Mouse (Mus musculus): ENCODE results near the gene Rragc. TPM values are rescaled to one million over a fixed set of nuclear protein-coding genes. Genes with fewer than 3 reads are reported as not detected.

Gene Rragc
- 34.2 and 34.9 TPM in 2 replicates for polyA plus RNA-seq (2016; fragmentation: Nextera tagmentation; extraction: Ambion mirVana)

DNA sequence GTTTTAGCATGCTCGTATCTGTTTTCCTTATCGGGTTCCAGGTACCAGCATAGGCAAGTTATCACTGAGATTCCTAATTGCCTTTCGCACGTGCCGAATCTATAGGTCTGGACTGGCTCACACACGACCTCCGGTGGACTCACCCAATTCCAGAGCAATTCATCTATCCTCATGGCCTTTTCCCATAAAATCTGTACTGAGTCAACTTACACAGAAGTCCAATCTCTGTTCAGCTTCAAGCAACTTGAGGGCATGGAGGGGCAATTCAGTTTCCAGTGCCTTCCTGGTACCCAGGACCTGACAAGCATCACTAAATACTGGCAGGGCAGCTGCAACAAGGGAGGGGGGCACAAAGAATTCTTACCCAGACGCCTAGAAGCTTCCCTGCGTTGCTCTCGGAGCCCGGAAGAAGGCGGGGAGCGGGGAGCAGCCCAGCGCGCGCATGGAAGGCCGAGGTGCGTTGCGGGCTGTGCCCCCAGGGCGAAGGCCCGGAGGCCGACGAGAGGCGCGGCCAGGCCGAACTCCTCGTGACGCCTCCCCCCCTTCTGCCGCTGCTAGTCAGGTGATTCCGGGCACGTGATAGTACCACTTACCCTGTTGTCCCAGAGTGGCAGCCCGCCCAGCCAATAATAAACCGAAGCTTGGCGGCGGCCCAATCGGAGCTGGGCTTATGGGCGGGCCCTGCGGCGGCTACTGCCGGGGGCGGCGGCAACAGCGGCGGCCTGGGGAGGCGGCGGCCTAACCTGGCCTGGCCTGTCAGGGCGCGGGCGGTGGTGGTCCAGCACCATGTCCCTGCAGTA, at the start of gene Rragc:
Gene Rragc (plus strand): TSS at position 699 of the 800 bp plus-strand sequence.
- H3K4me1 ChIP-seq, result peaks cover 30% of the 10 kb centered on the region
- peak within 1 kb of the TSS; percentile 98 for H3K4me3 ChIP-seq
- H3K36me3 ChIP-seq (replicated peaks), result peaks cover 44% of the 10 kb centered on the region
- no peaks in the 10 kb centered on the region for H3K27me3 ChIP-seq (ENCODE audit: poor library complexity, severe bottlenecking)
- H3K27ac ChIP-seq, result peak within 1 kb of the TSS; percentile 95
- peak; percentile 99 for DNase-seq (ENCODE audit: extremely low spot score, low spot score)
- H3K9me3 ChIP-seq, result no peaks in the 10 kb centered on the region
- WGBS, result 3% methylated on average over 49 of the region's 49 CpGs

DNA sequence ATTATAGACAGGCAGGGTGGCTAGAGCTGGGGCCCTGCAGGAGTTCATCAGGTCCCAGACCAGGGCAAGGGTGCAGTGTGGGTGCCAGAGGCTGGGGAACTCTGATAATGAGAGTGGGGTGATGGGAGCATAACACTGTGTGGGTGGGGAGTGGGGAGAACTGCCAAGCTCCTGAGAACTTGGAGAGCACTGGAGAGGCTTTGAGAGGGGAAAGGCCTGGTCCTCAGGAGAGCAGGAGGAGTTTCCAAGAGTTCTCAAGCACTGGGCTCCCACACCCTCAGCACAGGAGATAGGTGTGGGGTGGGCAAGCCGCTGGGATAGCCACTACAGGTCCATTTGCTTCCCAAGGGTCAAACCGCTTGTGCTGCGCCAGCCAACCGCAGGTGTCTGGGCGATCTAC, 23.5 kb upstream of the Rragc start:
- 95% methylated on average over 5 of the region's 5 CpGs for WGBS
- Histone ChIP-seq H3K4me3 (no peak overlapping the region), H3K27me3 (ENCODE audit: poor library complexity, severe bottlenecking) (no peaks in the 10 kb centered on the region), H3K4me1 (peaks cover 5% of the 10 kb centered on the region; the same call in 1 of the 2 replicates), H3K36me3 (replicated peaks) (no peaks in the 10 kb centered on the region), H3K27ac (no peak overlapping the region), H3K9me3 (no peaks in the 10 kb centered on the region)
- no peak for DNase-seq (ENCODE audit: extremely low spot score, low spot score)

DNA sequence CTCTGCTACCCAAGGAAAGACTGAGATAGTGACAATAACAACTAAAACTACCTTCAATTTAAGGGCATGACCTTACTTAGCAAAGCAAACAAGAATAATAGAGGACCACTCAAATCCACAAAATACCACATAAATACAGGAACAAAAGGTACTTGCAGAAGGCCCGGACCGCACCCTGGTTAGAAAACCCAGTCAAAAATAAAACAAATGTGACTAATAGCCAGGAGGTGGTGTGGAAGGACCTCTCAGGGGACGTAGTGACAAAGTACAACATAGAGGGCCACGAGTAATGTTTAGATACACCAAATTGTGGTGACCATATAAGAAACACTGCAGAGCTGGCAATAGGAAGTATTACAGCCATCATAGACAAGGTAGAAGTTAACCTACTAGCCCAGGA, 23.0 kb upstream of the Rragc start:
- Histone ChIP-seq H3K36me3 (replicated peaks) (no peaks in the 10 kb centered on the region), H3K27ac (no peak overlapping the region), H3K9me3 (no peaks in the 10 kb centered on the region), H3K4me3 (no peak overlapping the region), H3K27me3 (ENCODE audit: poor library complexity, severe bottlenecking) (no peaks in the 10 kb centered on the region), H3K4me1 (peaks cover 5% of the 10 kb centered on the region; the same call in 1 of the 2 replicates)
- 85% methylated on average over 4 of the region's 4 CpGs for WGBS
- DNase-seq (ENCODE audit: extremely low spot score, low spot score), result no peak

DNA sequence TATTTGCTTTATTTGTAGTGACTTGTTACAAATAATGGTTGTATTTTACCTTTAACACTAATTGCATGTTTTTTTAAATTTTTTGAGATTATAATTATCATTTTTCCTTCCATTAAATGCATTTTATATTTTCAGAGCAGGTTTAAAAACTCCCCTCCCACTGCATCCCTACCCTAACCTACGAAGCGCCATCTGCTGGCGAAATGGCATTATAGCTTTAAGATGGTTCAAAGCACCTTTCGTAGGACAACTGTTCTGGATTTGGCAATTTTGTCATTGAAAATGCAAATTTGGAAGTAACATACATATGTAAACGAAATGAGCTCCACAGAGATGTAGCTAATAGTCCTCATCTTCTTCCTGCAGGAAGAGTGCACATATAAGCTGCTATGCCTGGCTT, 18.6 kb upstream of the Rragc start:
- 11% methylated on average over 5 of the region's 5 CpGs for WGBS
- DNase-seq (ENCODE audit: extremely low spot score, low spot score), result no peak

DNA sequence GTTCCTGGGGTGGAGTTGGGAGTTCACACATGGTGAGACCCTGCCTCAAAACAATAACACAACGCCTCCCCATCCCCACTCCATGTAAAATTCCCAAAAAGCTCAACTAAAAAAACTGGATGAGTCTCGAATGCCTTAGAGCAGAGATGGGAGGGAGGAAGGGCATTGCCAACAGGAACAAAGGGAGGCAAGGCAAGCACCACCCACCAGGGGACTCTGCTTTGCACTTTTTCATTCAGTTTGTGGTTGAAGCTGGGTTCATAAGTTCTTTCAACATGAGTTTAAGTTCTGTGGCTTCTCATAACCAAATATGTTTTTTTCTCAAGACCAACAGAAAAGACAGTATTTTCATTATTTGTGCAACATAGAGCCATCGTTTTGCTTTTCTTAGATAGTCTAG, 13.8 kb upstream of the Rragc start:
- Histone ChIP-seq H3K27ac (no peak overlapping the region), H3K36me3 (replicated peaks) (peaks cover 7% of the 10 kb centered on the region), H3K9me3 (no peaks in the 10 kb centered on the region), H3K27me3 (ENCODE audit: poor library complexity, severe bottlenecking) (no peaks in the 10 kb centered on the region), H3K4me1 (peaks cover 35% of the 10 kb centered on the region), H3K4me3 (no peak overlapping the region)
- DNase-seq (ENCODE audit: extremely low spot score, low spot score), result no peak
- WGBS, result 75% methylated on average over 3 of the region's 3 CpGs

More for the DNA sequence above, 18.6 kb upstream of the Rragc start:
- no peak overlapping the region for H3K27ac ChIP-seq
- no peaks in the 10 kb centered on the region for H3K9me3 ChIP-seq
- no peaks in the 10 kb centered on the region for H3K36me3 ChIP-seq (replicated peaks)
- peaks cover 3% of the 10 kb centered on the region for H3K4me1 ChIP-seq
- no peak overlapping the region for H3K4me3 ChIP-seq
- H3K27me3 ChIP-seq (ENCODE audit: poor library complexity, severe bottlenecking), result no peaks in the 10 kb centered on the region

DNA sequence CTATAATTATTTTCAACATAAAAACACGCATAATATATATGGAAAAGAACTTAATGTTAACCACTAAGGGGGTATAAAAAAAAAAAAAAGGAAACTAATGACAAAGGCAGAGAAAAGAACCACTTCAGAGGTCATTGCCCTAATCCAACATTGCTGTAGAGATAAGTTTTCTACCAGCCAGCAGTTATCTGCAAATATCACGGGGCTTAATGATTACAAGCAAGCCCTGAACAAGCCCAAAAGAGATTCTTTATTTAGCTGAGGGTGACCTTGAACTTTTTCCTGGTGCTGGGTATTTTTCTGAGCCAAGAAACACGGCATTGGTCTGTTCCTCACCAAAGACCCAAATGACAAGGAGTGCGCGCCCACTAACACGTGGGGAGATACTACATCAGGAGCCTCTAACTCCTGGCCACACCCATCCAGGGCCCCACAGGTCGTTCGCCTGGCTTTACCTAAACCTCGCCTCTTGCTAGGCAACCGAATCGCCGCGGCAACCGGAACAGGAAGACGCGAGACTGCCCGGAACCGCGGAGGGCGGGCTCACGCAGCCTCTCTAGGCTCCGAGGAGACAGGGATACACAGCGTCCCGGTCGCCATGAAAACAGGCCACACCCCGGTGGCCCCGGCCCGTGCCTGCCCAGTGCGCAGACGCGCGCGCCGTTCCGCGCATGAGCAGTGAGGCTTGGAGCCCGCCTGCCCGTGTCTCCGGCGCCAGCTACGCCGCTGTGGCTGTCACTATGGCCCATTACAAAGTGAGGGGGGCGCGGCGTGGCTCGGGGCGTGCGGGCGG, 12.7 kb upstream of the Rragc start, which contains the start of gene Mycbp:
Gene Mycbp (plus strand): TSS at position 500 of the 793 bp plus-strand sequence.
- H3K27me3 ChIP-seq (ENCODE audit: poor library complexity, severe bottlenecking), result no peaks in the 10 kb centered on the region
- H3K4me1 ChIP-seq, result peaks cover 35% of the 10 kb centered on the region
- peak; percentile 99 for DNase-seq (ENCODE audit: extremely low spot score, low spot score)
- H3K4me3 ChIP-seq, result peak within 1 kb of the TSS; percentile 73
- 2% methylated on average over 48 of the region's 49 CpGs for WGBS
- H3K27ac ChIP-seq, result peak within 1 kb of the TSS; percentile 87
- no peaks in the 10 kb centered on the region for H3K9me3 ChIP-seq
- peaks cover 18% of the 10 kb centered on the region for H3K36me3 ChIP-seq (replicated peaks)

DNA sequence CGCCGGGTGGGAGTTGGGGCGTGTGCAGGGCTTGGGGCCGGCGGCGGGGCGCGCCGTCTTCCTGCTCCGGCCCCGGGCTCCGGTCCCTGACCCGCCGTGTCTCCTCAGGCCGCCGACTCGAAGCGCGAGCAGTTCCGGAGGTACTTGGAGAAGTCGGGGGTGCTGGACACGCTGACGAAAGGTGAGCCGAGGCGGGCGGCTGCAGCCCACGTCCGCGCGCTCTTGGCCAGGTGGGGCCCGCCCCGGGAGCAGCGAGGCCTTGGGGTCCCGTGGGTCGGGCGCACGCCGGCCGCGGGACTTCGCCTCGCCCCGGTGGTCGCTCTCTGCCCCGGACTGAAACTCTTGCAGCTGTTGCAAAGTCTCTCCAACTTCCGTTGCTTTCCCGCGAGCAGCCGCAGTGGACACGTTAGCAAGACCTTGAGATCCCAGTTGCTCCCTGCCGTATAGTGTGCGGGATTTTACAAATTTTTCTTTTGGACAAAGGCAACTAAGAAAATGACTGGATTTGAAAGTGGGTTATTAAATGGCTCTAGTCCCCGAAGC, 12.0 kb upstream of the Rragc start:
- no peaks in the 10 kb centered on the region for H3K9me3 ChIP-seq
- H3K27me3 ChIP-seq (ENCODE audit: poor library complexity, severe bottlenecking), result no peaks in the 10 kb centered on the region
- WGBS, result under 1% methylated on average over 46 of the region's 53 CpGs
- H3K36me3 ChIP-seq (replicated peaks), result peaks cover 25% of the 10 kb centered on the region
- H3K4me1 ChIP-seq, result peaks cover 35% of the 10 kb centered on the region
- no peak for DNase-seq (ENCODE audit: extremely low spot score, low spot score)
- peak overlapping the region; percentile 73 for H3K4me3 ChIP-seq
- H3K27ac ChIP-seq, result peak overlapping the region; percentile 87

DNA sequence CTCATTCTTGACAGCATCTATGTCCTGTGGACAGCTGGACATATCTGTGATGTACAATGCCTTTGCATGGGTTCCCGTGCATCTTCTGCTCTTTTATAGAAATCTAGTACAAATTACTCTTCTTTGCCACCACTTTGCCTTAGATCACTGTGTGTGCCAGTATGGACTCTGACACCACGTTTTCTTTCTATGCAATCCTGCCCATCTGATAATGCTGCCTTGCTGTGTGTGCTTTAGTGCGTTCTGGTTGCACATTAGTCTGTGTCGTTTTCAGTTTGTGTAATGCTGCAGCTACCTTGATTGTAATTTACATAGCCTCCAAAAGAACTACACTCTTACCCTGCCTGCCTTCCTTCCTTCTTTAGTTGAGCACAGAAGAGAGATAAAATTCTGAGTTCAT, 5.7 kb upstream of the Rragc start:
- no peaks in the 10 kb centered on the region for H3K9me3 ChIP-seq
- WGBS, result 90% methylated on average over 4 of the region's 4 CpGs
- peaks cover 66% of the 10 kb centered on the region for H3K36me3 ChIP-seq (replicated peaks)
- DNase-seq (ENCODE audit: extremely low spot score, low spot score), result no peak
- no peak overlapping the region for H3K27ac ChIP-seq
- no peak overlapping the region for H3K4me3 ChIP-seq
- no peaks in the 10 kb centered on the region for H3K27me3 ChIP-seq (ENCODE audit: poor library complexity, severe bottlenecking)
- peaks cover 15% of the 10 kb centered on the region for H3K4me1 ChIP-seq

DNA sequence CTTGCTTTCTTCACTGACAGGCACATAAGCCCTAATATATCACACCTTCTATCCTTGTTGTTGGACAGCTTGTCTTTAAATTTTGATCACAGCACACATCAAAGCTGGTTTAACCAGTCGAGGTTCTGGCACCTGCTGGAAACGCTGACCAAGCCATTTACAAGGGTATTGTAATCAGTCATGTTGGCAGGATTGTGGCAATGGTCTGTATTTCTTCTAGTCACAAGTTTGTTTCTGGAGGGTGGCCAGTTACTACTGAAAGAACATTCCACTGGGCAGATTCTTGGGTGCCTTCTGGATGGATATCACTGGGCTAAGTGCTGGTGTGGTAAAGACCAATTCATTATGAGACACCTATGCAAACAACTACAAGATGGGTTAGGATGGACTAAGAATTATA, 4.8 kb upstream of the Rragc start:
- WGBS, result 87% methylated on average over 2 of the region's 2 CpGs
- Histone ChIP-seq H3K9me3 (no peaks in the 10 kb centered on the region), H3K4me3 (no peak overlapping the region), H3K27ac (no peak overlapping the region), H3K4me1 (peaks cover 14% of the 10 kb centered on the region), H3K27me3 (ENCODE audit: poor library complexity, severe bottlenecking) (no peaks in the 10 kb centered on the region), H3K36me3 (replicated peaks) (peaks cover 66% of the 10 kb centered on the region)
- DNase-seq (ENCODE audit: extremely low spot score, low spot score), result no peak

DNA sequence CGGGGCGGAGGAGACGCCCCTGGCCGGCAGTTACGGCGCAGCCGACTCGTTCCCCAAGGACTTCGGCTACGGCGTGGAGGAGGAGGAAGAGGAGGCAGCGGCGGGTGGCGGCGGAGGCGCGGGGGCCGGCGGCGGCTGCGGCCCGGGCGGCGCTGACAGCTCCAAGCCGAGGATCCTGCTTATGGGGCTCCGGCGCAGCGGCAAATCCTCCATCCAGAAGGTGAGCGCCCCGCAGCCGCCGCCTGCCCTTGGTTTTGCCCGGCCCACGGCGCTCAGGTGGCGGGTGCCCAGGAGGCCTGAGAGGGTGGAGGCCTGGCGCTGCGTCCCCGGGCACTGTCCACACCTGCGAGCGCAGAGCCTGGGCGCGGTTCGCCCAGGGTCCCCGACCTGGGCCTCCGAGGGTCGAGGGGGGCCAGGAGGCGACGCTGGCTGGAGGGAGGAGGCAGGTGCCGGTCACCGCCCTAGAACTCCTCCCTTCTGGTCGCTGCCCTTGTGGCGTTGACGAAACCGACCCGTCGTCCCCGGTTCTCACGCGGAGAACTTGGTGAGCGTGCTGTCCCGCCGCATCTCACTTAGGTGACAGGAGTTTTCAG, 398 bp downstream of the Rragc start, which contains the start of gene 4930535I16Rik:
Gene 4930535I16Rik (minus strand): TSS at position 475 of the 593 bp plus-strand sequence.
- no peaks in the 10 kb centered on the region for H3K9me3 ChIP-seq
- peak within 1 kb of the TSS; percentile 98 for H3K4me3 ChIP-seq
- no peaks in the 10 kb centered on the region for H3K27me3 ChIP-seq (ENCODE audit: poor library complexity, severe bottlenecking)
- H3K4me1 ChIP-seq, result peaks cover 30% of the 10 kb centered on the region
- H3K36me3 ChIP-seq (replicated peaks), result peaks cover 43% of the 10 kb centered on the region
- peak within 1 kb of the TSS; percentile 95 for H3K27ac ChIP-seq
- WGBS, result under 1% methylated on average over 55 of the region's 63 CpGs
- no peak for DNase-seq (ENCODE audit: extremely low spot score, low spot score)

DNA sequence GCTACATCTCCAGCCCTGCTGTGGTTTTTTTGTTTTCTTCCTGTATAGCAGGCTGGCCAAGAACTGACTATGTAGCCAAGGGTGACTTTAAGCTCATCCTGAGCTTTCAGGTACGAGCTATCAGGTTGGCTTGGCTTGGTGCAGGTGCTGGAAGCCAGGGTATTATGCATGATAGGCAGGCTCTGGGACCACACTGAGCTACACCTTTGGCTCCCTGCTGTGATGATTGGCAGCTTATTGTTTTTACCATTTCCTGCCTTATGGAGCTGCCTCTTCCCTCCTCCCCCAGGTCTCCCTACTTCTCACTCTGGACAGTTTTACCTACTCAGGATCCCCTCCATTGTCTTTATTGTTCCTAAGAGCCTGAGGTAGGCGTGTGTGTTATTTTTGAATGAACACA, 1.6 kb downstream of the Rragc start:
- Histone ChIP-seq H3K9me3 (no peaks in the 10 kb centered on the region), H3K27ac (no peak overlapping the region), H3K27me3 (ENCODE audit: poor library complexity, severe bottlenecking) (no peaks in the 10 kb centered on the region), H3K36me3 (replicated peaks) (peaks cover 43% of the 10 kb centered on the region), H3K4me3 (peak overlapping the region; percentile 98), H3K4me1 (peaks cover 30% of the 10 kb centered on the region)
- WGBS, result 70% methylated on average over 2 of the region's 2 CpGs
- no peak for DNase-seq (ENCODE audit: extremely low spot score, low spot score)

DNA sequence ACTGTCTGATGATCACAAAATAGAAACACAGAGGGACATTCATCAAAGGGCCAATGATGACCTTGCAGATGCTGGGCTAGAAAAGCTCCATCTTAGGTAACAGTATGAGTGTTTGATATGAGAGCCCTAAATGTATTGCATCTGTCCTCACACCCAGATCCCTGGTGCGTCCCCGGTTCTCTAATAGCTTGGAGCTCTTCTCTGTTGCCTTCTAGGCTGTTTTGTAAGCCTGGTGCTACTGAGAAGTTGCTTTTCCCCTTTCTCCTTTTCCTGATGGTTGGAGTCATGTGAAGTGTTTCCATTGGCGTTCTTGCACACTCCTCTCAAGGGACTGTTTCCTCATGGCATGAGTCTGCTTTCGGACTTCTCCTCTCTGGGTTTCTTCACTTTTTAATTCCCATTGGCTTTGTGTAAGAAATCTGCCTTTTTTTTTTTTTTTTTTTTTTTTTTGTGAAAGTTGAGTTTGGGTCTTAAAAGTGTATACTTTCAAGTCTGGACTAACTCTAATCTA, 3.9 kb downstream of the Rragc start:
- Histone ChIP-seq H3K9me3 (no peaks in the 10 kb centered on the region), H3K4me1 (peaks cover 24% of the 10 kb centered on the region), H3K4me3 (no peak overlapping the region), H3K27me3 (ENCODE audit: poor library complexity, severe bottlenecking) (no peaks in the 10 kb centered on the region), H3K27ac (no peak overlapping the region), H3K36me3 (replicated peaks) (peaks cover 57% of the 10 kb centered on the region)
- DNase-seq (ENCODE audit: extremely low spot score, low spot score), result no peak
- 93% methylated on average over 4 of the region's 4 CpGs for WGBS
